Mouse (Mus musculus) limb, embryonic 13.5 days (tissue): Measurements from ENCODE around the gene Tasp1. TPM values are rescaled to one million over a fixed set of nuclear protein-coding genes. Genes with fewer than 3 reads are reported as not detected.
"Not testable (repeated sequence)": the region's sequence is repeated elsewhere in the genome, so short reads cannot be mapped to it uniquely, and the experiment has no call there.

Source experiments
- ATAC-seq: fragments of 200-750 bp; cut with Nextera tagmentation; 2 replicates; pipeline ENCODE4 v1.8.0; 2017; ENCODE audit warnings: low read depth, moderate number of reproducible peaks, moderate TSS enrichment; ENCODE audit not compliant: low FRiP score
- H3K27ac ChIP-seq: fragments of 300-500 bp; sonication (generic); 2 replicates; pipeline ENCODE4 v1.5.1; 2015; ENCODE audit warnings: inconsistent platforms, mild to moderate bottlenecking, moderate library complexity
- H3K27me3 ChIP-seq: fragments of 300-500 bp; sonication (generic); 2 replicates; pipeline ENCODE4 v1.6.1; 2015; ENCODE audit warnings: mild to moderate bottlenecking, inconsistent platforms
- H3K36me3 ChIP-seq: fragments of 300-500 bp; sonication (generic); 2 replicates; pipeline ENCODE4 v1.6.1; 2015; ENCODE audit warnings: inconsistent platforms, mild to moderate bottlenecking, moderate library complexity
- H3K4me1 ChIP-seq: fragments of 300-500 bp; sonication (generic); 2 replicates; pipeline ENCODE4 v1.6.1; 2015; ENCODE audit warnings: inconsistent platforms
- H3K4me2 ChIP-seq: fragments of 300-500 bp; sonication (generic); replicated peaks from 2 replicates; pipeline ENCODE4 v1.6.1; 2015; ENCODE audit warnings: inconsistent platforms, mild to moderate bottlenecking, moderate library complexity
- H3K4me3 ChIP-seq: fragments of 300-500 bp; sonication (generic); 2 replicates; pipeline ENCODE4 v1.5.1; 2015; ENCODE audit warnings: moderate library complexity, mild to moderate bottlenecking, inconsistent platforms
- H3K9ac ChIP-seq: fragments of 300-500 bp; sonication (generic); 2 replicates; pipeline ENCODE4 v1.6.1; 2015; ENCODE audit warnings: mild to moderate bottlenecking, inconsistent platforms
- H3K9me3 ChIP-seq: fragments of 300-500 bp; sonication (generic); 2 replicates; pipeline ENCODE4 v1.6.1; 2016; ENCODE audit warnings: inconsistent platforms
- WGBS: fragments of 180-500 bp; shearing (Covaris S2); methylation state at CpG from one replicate; pipeline ENCODE4 v1.1.7; 2015; 5-methylcytosine and 5-hydroxymethylcytosine counted together
- polyA plus RNA-seq: library from polyadenylated mRNA; unstranded; fragments of >200 nt; fragmentation: Nextera tagmentation; extraction: Ambion mirVana; gene quantifications from 2 replicates; pipeline ENCODE4 v1.2.1, GENCODE M21; 2015

The Tasp1 gene
- polyA plus RNA-seq, 1 experiment from 2014 or later, result 21.6 TPM

DNA sequence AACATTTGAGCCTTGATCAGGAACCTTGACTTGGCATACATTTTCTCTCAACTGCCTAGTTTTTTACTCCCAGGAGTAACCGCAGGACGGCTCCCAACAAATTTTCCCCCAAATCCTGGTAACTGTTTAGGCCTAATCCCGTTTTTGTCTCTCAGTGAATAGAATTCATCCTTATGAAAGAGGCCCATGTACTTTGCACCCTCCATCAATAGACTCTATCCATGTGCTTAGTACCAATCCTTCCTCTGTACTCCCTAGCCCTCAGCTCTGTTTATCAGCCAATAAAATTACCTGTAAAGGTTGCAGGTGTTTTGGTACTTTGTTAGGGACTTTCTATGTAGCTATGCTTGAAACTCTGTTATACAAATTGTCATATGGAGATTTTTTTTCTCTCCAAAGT lies 192.4 kb downstream of the Tasp1 start:
- H3K4me2 ChIP-seq, result no peak overlapping the region
- no peaks in the 10 kb centered on the region for H3K9me3 ChIP-seq
- WGBS, result 62% methylated on average over 3 of the region's 3 CpGs
- peaks cover 34% of the 10 kb centered on the region for H3K4me1 ChIP-seq
- ATAC-seq, result no peak
- H3K4me3 ChIP-seq, result no peak overlapping the region
- no peaks in the 10 kb centered on the region for H3K27me3 ChIP-seq
- H3K27ac ChIP-seq, result peak overlapping the region; percentile 22; the same call in 1 of the 2 replicates
- H3K36me3 ChIP-seq, result no peaks in the 10 kb centered on the region
- no peak overlapping the region for H3K9ac ChIP-seq

GRCm38 (mm10) chr2:139873762-139874161 lies 192.8 kb downstream of the Tasp1 start:
- H3K4me2 ChIP-seq, result no peak overlapping the region
- no peaks in the 10 kb centered on the region for H3K9me3 ChIP-seq
- peaks cover 33% of the 10 kb centered on the region for H3K4me1 ChIP-seq
- no peak for ATAC-seq
- H3K36me3 ChIP-seq, result no peaks in the 10 kb centered on the region
- H3K27ac ChIP-seq, result peak overlapping the region; percentile 22; the same call in 1 of the 2 replicates
- no peak overlapping the region for H3K9ac ChIP-seq
- H3K4me3 ChIP-seq, result no peak overlapping the region
- no peaks in the 10 kb centered on the region for H3K27me3 ChIP-seq
- WGBS, result 43% methylated on average over 2 of the region's 2 CpGs

GRCm38 (mm10) chr2:139869071-139869470 lies 197.5 kb downstream of the Tasp1 start:
- 94% methylated on average over 2 of the region's 2 CpGs for WGBS
- not testable (repeated sequence) for H3K9ac ChIP-seq, H3K27me3 ChIP-seq, H3K4me3 ChIP-seq, H3K9me3 ChIP-seq, H3K4me1 ChIP-seq, H3K36me3 ChIP-seq, H3K4me2 ChIP-seq, H3K27ac ChIP-seq, ATAC-seq

DNA sequence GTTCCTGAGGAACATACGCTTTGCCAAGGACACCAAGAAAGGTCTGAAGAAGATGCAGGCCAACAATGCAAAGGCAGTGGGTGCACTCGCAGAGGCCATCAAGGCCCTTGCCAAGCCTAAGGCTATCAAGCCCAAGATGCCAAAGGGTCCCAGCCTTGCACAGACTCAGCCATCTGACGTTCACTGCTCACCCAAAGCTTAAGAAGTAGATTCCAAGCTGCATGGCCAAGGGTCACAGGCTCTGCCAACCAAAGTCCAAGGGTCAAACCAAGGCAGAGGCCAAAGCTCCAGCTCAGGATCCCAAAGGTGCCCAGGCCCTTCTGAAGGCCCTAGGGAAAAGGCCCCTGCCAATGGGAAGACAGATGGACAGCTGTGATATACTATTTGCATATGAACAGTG lies 203.2 kb downstream of the Tasp1 start:
- H3K4me3 ChIP-seq, H3K9ac ChIP-seq, ATAC-seq, H3K27me3 ChIP-seq, H3K36me3 ChIP-seq, H3K9me3 ChIP-seq, H3K27ac ChIP-seq, H3K4me1 ChIP-seq, H3K4me2 ChIP-seq: not testable (repeated sequence)
- 93% methylated on average over 3 of the region's 3 CpGs for WGBS

GRCm38 (mm10) chr2:139860133-139860494 lies 206.5 kb downstream of the Tasp1 start:
- Histone ChIP-seq H3K9ac (no peak overlapping the region), H3K4me2 (no peak overlapping the region), H3K4me3 (no peak overlapping the region), H3K4me1 (0 out of 2 replicates have a peak, but pooled peaks cover 4% of the 10 kb centered on the region), H3K27me3 (no peaks in the 10 kb centered on the region), H3K9me3 (no peaks in the 10 kb centered on the region), H3K27ac (no peak overlapping the region), H3K36me3 (no peaks in the 10 kb centered on the region)
- WGBS, result 91% methylated on average over 5 of the region's 5 CpGs
- ATAC-seq, result no peak

DNA sequence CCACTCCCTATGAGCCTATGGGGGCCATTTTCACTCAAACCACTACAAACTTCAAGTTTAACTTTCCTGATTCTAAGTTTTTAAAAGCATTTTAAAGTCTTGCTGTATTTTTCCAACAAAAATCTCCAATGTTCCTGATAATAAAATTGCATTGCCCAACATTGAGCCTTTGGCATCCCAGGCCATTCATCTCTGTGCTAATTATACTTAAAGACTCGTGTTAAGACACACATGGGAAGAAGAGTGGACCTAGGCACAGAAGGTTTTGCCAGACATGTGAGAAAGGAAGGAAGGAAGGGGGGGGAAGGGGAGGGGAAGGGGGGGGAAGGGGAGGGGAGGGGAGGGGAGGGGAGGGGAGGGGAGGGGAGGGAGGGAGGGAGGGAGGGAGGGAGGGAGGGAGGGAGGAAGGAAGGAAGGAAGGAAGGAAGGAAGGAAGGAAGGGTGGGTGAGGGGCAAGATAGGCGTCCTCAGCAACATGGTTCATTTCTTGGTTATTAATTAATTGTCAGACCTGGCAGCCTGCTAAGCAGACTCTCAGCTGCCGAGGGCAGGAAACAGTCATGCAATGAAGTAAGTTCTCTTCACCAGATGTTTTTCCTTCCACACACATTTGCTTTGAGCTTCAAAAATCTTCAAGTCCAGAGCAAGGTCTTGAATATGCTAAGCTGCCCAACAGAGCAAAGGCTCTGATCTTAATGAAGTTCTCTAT lies 207.0 kb downstream of the Tasp1 start:
- Histone ChIP-seq H3K4me1 (0 out of 2 replicates have a peak, but pooled peaks cover 4% of the 10 kb centered on the region), H3K9ac (no peak overlapping the region), H3K9me3 (no peaks in the 10 kb centered on the region), H3K27me3 (no peaks in the 10 kb centered on the region), H3K4me3 (no peak overlapping the region), H3K4me2 (no peak overlapping the region), H3K36me3 (no peaks in the 10 kb centered on the region), H3K27ac (peak overlapping the region; percentile 6; the same call in 1 of the 2 replicates)
- ATAC-seq, result no peak
- 35% methylated on average over 3 of the region's 3 CpGs for WGBS

DNA sequence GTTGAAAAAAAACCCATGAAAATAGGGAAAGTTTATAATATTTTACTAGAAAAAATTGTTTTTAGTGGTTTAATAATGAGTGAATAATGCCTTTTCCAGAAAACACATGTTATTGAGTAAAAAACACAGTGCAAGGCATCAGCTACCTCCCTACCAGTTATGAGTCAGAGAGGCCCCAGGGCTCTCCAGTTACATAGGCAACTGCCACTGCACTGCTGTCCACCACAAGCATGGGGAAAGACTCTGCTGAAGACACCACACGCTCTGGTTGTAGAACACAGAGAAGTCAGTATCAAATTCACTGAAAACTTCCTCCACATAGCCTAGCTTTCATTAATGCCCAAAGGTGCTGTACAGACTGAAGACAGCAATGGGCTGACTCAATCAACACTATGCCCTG lies 217.0 kb downstream of the Tasp1 start:
- H3K36me3 ChIP-seq, result no peaks in the 10 kb centered on the region
- H3K27me3 ChIP-seq, result no peaks in the 10 kb centered on the region
- no peak overlapping the region for H3K9ac ChIP-seq
- no peak for ATAC-seq
- no peak overlapping the region for H3K27ac ChIP-seq
- H3K9me3 ChIP-seq, result no peaks in the 10 kb centered on the region
- peaks cover 15% of the 10 kb centered on the region for H3K4me1 ChIP-seq
- no peak overlapping the region for H3K4me3 ChIP-seq
- 40% methylated on average over 1 of the region's 1 CpGs for WGBS
- no peak overlapping the region for H3K4me2 ChIP-seq

- Histone ChIP-seq H3K9ac (no peak overlapping the region), H3K36me3 (no peaks in the 10 kb centered on the region), H3K27me3 (no peaks in the 10 kb centered on the region), H3K4me1 (peaks cover 11% of the 10 kb centered on the region), H3K27ac (no peak overlapping the region), H3K4me2 (no peak overlapping the region), H3K9me3 (no peaks in the 10 kb centered on the region), H3K4me3 (no peak overlapping the region)
- 40% methylated on average over 1 of the region's 1 CpGs for WGBS
- no peak for ATAC-seq
Observed at GRCm38 (mm10) chr2:139841359-139841758, 225.2 kb downstream of the Tasp1 start.

DNA sequence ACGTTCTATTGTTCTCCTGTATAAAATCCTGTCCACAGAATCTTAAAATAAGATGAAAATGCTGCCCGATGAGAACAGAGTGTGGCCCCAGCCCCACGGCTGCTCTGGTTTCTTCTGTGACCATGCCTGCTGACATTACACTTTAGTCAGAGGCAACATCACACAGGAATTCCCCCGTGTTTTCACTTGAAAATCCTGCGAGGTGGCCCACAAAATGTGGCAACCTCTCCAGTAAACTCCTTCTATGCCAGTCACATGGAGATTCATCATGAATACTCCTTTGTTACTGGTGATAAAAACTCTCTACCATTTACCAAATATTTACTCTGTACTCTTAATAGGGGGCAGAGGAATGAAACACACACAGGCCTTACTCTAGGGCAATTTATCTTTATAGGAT lies 225.7 kb downstream of the Tasp1 start:
- peak; percentile 36; the same call in 1 of the 2 replicates for ATAC-seq
- no peaks in the 10 kb centered on the region for H3K9me3 ChIP-seq
- H3K27me3 ChIP-seq, result no peaks in the 10 kb centered on the region
- H3K36me3 ChIP-seq, result no peaks in the 10 kb centered on the region
- H3K9ac ChIP-seq, result no peak overlapping the region
- no peak overlapping the region for H3K4me3 ChIP-seq
- WGBS, result 68% methylated on average over 5 of the region's 5 CpGs
- peak overlapping the region; percentile 2; the same call in 1 of the 2 replicates for H3K27ac ChIP-seq
- H3K4me2 ChIP-seq, result no peak overlapping the region
- H3K4me1 ChIP-seq, result peaks cover 11% of the 10 kb centered on the region

DNA sequence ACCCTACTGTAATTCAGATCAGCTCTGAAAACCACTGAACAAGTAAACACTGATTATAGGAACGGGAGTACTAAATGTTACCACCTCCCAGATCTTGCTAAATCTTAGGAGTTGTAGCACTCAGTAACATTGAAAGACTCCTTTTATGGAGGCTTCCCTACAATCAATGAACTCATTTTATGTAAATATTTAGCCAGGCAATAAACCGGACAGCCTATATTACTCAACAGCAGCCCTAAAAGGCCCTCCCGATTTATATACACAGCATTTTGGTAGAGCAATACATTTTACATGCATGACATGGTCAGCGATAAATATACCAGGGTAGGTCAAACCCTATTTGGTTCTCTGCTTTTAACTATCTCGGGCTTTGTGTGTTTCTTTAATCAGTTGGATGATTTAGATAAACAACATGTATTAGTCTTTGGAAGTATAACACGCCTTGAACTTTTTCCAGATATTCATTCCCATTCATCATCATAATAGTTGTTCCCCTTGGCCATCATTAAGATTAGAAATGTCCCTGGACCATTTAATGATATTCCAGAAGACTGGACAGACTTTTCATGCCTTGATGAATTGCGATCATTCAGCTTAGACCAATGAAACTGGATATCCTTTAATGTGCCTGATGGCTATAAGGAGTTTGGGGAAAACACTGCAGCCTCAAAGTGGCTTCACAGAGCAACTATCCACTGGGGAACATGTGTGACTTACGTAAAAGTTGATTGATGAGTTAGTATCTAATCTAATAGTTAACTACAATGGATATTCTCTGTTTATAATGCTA lies 244.8 kb downstream of the Tasp1 start:
- WGBS, result 69% methylated on average over 8 of the region's 8 CpGs
- ATAC-seq, result no peak
- H3K27ac ChIP-seq, result no peak overlapping the region
- no peaks in the 10 kb centered on the region for H3K36me3 ChIP-seq
- peaks cover 19% of the 10 kb centered on the region; the same call in 1 of the 2 replicates for H3K4me1 ChIP-seq
- H3K4me3 ChIP-seq, result no peak overlapping the region
- no peak overlapping the region for H3K9ac ChIP-seq
- H3K9me3 ChIP-seq, result no peaks in the 10 kb centered on the region; the same call in 1 of the 2 replicates
- no peak overlapping the region for H3K4me2 ChIP-seq
- no peaks in the 10 kb centered on the region for H3K27me3 ChIP-seq

DNA sequence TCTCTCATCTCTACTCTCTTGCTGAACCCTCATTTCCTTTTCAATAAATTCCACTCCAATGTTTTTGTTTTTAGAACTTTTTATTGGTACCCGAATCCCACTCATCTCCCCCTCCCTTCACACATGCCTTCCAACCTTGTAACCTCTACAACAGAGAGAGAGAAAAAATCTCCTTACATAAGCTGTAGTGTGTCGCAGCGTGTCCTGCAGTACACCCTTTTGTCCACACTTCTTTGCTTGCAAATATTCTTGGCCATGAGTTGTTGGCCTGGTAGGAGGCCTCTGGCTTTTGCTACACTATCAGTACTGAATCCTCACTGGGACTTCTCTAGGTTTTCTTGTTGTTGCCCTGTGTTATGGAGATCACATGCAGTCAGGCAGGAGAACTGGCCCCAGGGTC lies 249.3 kb downstream of the Tasp1 start:
- Histone ChIP-seq H3K27ac (no peak overlapping the region), H3K4me3 (no peak overlapping the region), H3K36me3 (no peaks in the 10 kb centered on the region), H3K9ac (no peak overlapping the region), H3K27me3 (no peaks in the 10 kb centered on the region), H3K9me3 (no peaks in the 10 kb centered on the region), H3K4me2 (no peak overlapping the region), H3K4me1 (peaks cover 13% of the 10 kb centered on the region; the same call in 1 of the 2 replicates)
- no peak for ATAC-seq
- WGBS, result 58% methylated on average over 3 of the region's 3 CpGs

DNA sequence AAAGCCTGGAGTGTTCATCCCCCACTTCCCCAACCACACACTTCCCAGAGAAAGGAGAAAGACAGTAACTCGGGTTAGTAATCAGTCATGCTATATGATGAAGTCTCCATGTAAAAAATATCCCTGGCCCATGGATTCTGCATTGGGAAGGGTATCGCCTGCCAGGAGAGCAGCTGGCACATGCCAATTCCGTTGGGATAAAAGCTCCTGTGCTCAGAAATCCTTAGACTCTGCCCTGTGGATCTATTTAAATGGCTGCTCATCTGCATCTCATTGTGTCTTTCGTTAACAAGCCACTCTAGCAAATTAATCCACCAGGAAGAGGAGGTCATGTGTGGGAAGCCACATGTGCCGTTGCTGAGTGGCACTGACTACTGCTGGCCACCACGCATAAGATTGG lies 258.7 kb downstream of the Tasp1 start:
- no peaks in the 10 kb centered on the region for H3K36me3 ChIP-seq
- peaks cover 18% of the 10 kb centered on the region; the same call in 1 of the 2 replicates for H3K4me1 ChIP-seq
- no peaks in the 10 kb centered on the region for H3K9me3 ChIP-seq
- no peaks in the 10 kb centered on the region for H3K27me3 ChIP-seq
- H3K9ac ChIP-seq, result no peak overlapping the region
- 93% methylated on average over 6 of the region's 6 CpGs for WGBS
- no peak overlapping the region for H3K27ac ChIP-seq
- H3K4me2 ChIP-seq, result no peak overlapping the region
- no peak overlapping the region for H3K4me3 ChIP-seq
- no peak for ATAC-seq
